Mouse (Mus musculus): ENCODE results near the gene Dnajc4. TPM values are rescaled to one million over a fixed set of nuclear protein-coding genes. Genes with fewer than 3 reads are reported as not detected.
A peak's percentile ranks its signal among the peaks of the same experiment; 100 is the strongest.

The Dnajc4 gene
- total and polyA plus RNA-seq, 2 experiments from 2014 or later: 58.5 to 75.2 TPM

GRCm38 (mm10) chr19:6951994-6952711 is 40.2 kb downstream of the Dnajc4 start:
- H3K27me3 ChIP-seq (ENCODE audit: control insufficient read depth, insufficient read depth, low read length): no peaks in the 10 kb centered on the region
- H3K36me3 ChIP-seq (replicated peaks; ENCODE audit: control insufficient read depth, insufficient read depth, low read length): 0 out of 2 replicates have a peak, but pooled peaks cover 7% of the 10 kb centered on the region
- no peaks in the 10 kb centered on the region for H3K9me3 ChIP-seq (replicated peaks; ENCODE audit: control insufficient read depth, low read length)
- ATAC-seq (ENCODE audit: insufficient read depth, low read depth) (peak; percentile 45), DNase-seq (ENCODE audit: low spot score) (peak; percentile 80)
- H3K4me3 ChIP-seq (ENCODE audit: low read depth, low read length): peak overlapping the region; percentile 71
- H3K4me1 ChIP-seq (ENCODE audit: control insufficient read depth, insufficient read depth): peaks cover 30% of the 10 kb centered on the region
- 0 out of 2 replicates have a peak, but pooled peaks have one; percentile 4 for TF ChIP-seq EP300 (IDR thresholded peaks at IDR 0.05; ENCODE audit: low read depth)
- TF ChIP-seq CTCF (IDR thresholded peaks at IDR 0.05; ENCODE audit: low read depth): no peak
- 1% methylated on average over 31 of the region's 31 CpGs for WGBS
- peak overlapping the region; percentile 96 for H3K27ac ChIP-seq (ENCODE audit: low read depth)
- peak overlapping the region; percentile 81 for H3K4me2 ChIP-seq (ENCODE audit: low read depth, low read length)
- peak overlapping the region; percentile 74 for H3K9ac ChIP-seq (replicated peaks; ENCODE audit: low read depth, low read length)

- Histone ChIP-seq H3K9me3 (replicated peaks; ENCODE audit: control insufficient read depth, low read length) (no peaks in the 10 kb centered on the region), H3K27me3 (ENCODE audit: control insufficient read depth, insufficient read depth, low read length) (no peaks in the 10 kb centered on the region), H3K4me1 (ENCODE audit: control insufficient read depth, insufficient read depth) (peaks cover 30% of the 10 kb centered on the region), H3K4me3 (ENCODE audit: low read depth, low read length) (peak overlapping the region; percentile 71), H3K36me3 (replicated peaks; ENCODE audit: control insufficient read depth, insufficient read depth, low read length) (0 out of 2 replicates have a peak, but pooled peaks cover 7% of the 10 kb centered on the region), H3K4me2 (ENCODE audit: low read depth, low read length) (peak overlapping the region; percentile 81), H3K9ac (replicated peaks; ENCODE audit: low read depth, low read length) (peak overlapping the region; percentile 74), H3K27ac (ENCODE audit: low read depth) (peak overlapping the region; percentile 96)
- under 1% methylated on average over 35 of the region's 35 CpGs for WGBS
- ATAC-seq (ENCODE audit: insufficient read depth, low read depth) (peak; percentile 75), DNase-seq (ENCODE audit: low spot score) (peak; percentile 97)
- TF ChIP-seq EP300 (IDR thresholded peaks at IDR 0.05; ENCODE audit: low read depth) (peak; percentile 94), CTCF (IDR thresholded peaks at IDR 0.05; ENCODE audit: low read depth) (no peak)
Measured at GRCm38 (mm10) chr19:6951381-6951968, 40.9 kb downstream of the Dnajc4 start.

GRCm38 (mm10) chr19:6950613-6951153 is 41.7 kb downstream of the Dnajc4 start:
- Histone ChIP-seq H3K4me3 (ENCODE audit: low read depth, low read length) (peak overlapping the region; percentile 71), H3K27me3 (ENCODE audit: control insufficient read depth, insufficient read depth, low read length) (no peaks in the 10 kb centered on the region), H3K9ac (replicated peaks; ENCODE audit: low read depth, low read length) (peak overlapping the region; percentile 74), H3K27ac (ENCODE audit: low read depth) (peak overlapping the region; percentile 96), H3K4me2 (ENCODE audit: low read depth, low read length) (peak overlapping the region; percentile 81), H3K36me3 (replicated peaks; ENCODE audit: control insufficient read depth, insufficient read depth, low read length) (0 out of 2 replicates have a peak, but pooled peaks cover 11% of the 10 kb centered on the region), H3K9me3 (replicated peaks; ENCODE audit: control insufficient read depth, low read length) (no peaks in the 10 kb centered on the region), H3K4me1 (ENCODE audit: control insufficient read depth, insufficient read depth) (peaks cover 26% of the 10 kb centered on the region)
- peak; percentile 73 for DNase-seq (ENCODE audit: low spot score)
- peak; percentile 14; the same call in 1 of the 2 replicates for ATAC-seq (ENCODE audit: insufficient read depth, low read depth)
- under 1% methylated on average over 28 of the region's 28 CpGs for WGBS
- no peak for TF ChIP-seq EP300 (IDR thresholded peaks at IDR 0.05; ENCODE audit: low read depth)

DNA sequence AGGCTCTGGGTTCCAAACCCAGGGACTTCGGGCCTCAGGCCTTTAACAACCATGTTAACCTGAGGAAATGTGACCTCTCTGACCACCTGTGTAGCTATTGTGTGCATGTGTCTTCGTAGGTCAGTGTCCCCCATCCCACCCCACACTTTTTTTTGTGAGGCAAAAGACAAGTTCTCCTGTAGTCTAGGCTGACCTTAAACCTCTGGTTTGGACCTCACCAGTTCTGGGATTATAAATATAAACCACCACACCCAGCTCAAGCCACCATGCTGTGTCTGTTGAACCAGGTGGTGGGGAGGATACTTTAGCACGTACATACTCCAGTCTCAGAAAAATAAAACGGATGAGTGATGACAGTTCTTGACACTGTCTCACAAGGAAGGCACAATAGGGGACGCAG is 42.4 kb downstream of the Dnajc4 start:
- Histone ChIP-seq H3K9me3 (replicated peaks; ENCODE audit: control insufficient read depth, low read length) (no peaks in the 10 kb centered on the region), H3K9ac (replicated peaks; ENCODE audit: low read depth, low read length) (peak overlapping the region; percentile 74; the same call in 1 of the 2 replicates), H3K4me1 (ENCODE audit: control insufficient read depth, insufficient read depth) (peaks cover 22% of the 10 kb centered on the region), H3K4me3 (ENCODE audit: low read depth, low read length) (peak overlapping the region; percentile 71), H3K27ac (ENCODE audit: low read depth) (0 out of 2 replicates have a peak overlapping the region, but pooled peaks have one; percentile 96), H3K4me2 (ENCODE audit: low read depth, low read length) (peak overlapping the region; percentile 81), H3K27me3 (ENCODE audit: control insufficient read depth, insufficient read depth, low read length) (no peaks in the 10 kb centered on the region), H3K36me3 (replicated peaks; ENCODE audit: control insufficient read depth, insufficient read depth, low read length) (0 out of 2 replicates have a peak, but pooled peaks cover 7% of the 10 kb centered on the region)
- no peak for TF ChIP-seq EP300 (IDR thresholded peaks at IDR 0.05; ENCODE audit: low read depth)
- DNase-seq (ENCODE audit: low spot score): no peak
- WGBS: 55% methylated on average over 5 of the region's 5 CpGs
- no peak for ATAC-seq (ENCODE audit: insufficient read depth, low read depth)

DNA sequence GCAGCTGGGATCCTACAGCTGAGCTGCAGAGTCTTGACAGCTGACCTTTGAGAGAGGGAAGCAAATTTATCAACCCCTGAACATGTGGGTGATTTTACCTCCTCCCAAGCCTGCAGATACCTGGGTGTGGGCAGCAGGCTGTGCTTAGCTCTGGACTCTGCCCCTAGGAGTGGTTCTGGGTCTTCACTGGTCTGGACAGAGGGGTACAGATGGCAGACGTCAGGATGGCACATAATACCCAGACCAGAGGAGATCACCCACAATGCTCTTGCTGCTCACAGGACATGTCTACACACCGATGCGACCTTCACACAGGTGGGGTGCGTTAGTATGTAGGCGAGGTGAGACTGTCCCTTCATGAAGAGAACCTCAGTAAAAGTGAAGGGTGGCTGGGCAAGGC is 42.8 kb downstream of the Dnajc4 start:
- Histone ChIP-seq H3K27ac (ENCODE audit: low read depth) (no peak overlapping the region), H3K4me2 (ENCODE audit: low read depth, low read length) (no peak overlapping the region), H3K4me3 (ENCODE audit: low read depth, low read length) (no peak overlapping the region), H3K4me1 (ENCODE audit: control insufficient read depth, insufficient read depth) (peaks cover 22% of the 10 kb centered on the region), H3K36me3 (replicated peaks; ENCODE audit: control insufficient read depth, insufficient read depth, low read length) (0 out of 2 replicates have a peak, but pooled peaks cover 4% of the 10 kb centered on the region), H3K27me3 (ENCODE audit: control insufficient read depth, insufficient read depth, low read length) (no peaks in the 10 kb centered on the region), H3K9ac (replicated peaks; ENCODE audit: low read depth, low read length) (no peak overlapping the region), H3K9me3 (replicated peaks; ENCODE audit: control insufficient read depth, low read length) (no peaks in the 10 kb centered on the region)
- ATAC-seq (ENCODE audit: insufficient read depth, low read depth) (no peak), DNase-seq (ENCODE audit: low spot score) (no peak)
- 91% methylated on average over 5 of the region's 5 CpGs for WGBS
- TF ChIP-seq EP300 (IDR thresholded peaks at IDR 0.05; ENCODE audit: low read depth) (no peak), CTCF (IDR thresholded peaks at IDR 0.05; ENCODE audit: low read depth) (no peak)

All from heart, postnatal 0 days (tissue).